Mouse (Mus musculus): ENCODE measurements around the gene Arhgap44. TPM values are rescaled to one million over a fixed set of nuclear protein-coding genes. Genes with fewer than 3 reads are reported as not detected.

Gene Arhgap44
- polyA plus RNA-seq, 1 experiment: 82.9 TPM

GRCm38 (mm10) chr11:65111651-65112050 is 51.1 kb downstream of the Arhgap44 start:
- Histone ChIP-seq H3K27ac (ENCODE audit: insufficient read depth, low read length) (no peak overlapping the region), H3K27me3 (ENCODE audit: control insufficient read depth, insufficient read depth, low read length) (no peaks in the 10 kb centered on the region), H3K4me3 (replicated peaks; ENCODE audit: insufficient read depth, low read depth, low read length) (no peak overlapping the region), H3K4me1 (ENCODE audit: control insufficient read depth, insufficient read depth, low read length) (peaks cover 35% of the 10 kb centered on the region)
- WGBS: 32% methylated on average over 5 of the region's 5 CpGs
- TF ChIP-seq CTCF (IDR thresholded peaks at IDR 0.05; ENCODE audit: borderline replicate concordance, insufficient read depth, low read depth, low read length) (no peak), POLR2A (IDR thresholded peaks at IDR 0.05; ENCODE audit: borderline replicate concordance, insufficient read depth, low read length) (no peak)
- peak in 1 of 2 experiments; percentile 63 for DNase-seq

DNA sequence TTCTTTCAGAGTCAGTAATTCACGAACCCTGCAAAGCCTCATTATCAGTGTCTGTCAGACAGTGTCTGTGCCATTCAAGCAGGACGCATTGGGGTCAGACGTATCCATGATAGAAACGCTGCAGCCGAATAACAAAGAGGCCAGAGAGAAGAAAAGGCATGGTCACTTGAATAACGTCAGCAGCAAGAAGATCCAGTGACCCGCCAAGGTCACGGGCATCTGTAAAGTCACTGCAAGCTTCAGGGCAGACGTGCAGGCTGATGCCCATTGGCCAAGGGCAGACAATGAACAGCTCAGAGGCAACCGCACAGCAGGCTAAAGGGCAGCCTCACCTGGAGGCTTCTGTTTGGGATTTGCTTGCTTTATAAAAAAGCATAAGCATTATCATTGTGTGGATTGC is 52.7 kb downstream of the Arhgap44 start:
- TF ChIP-seq CTCF (IDR thresholded peaks at IDR 0.05; ENCODE audit: borderline replicate concordance, insufficient read depth, low read depth, low read length) (no peak), POLR2A (IDR thresholded peaks at IDR 0.05; ENCODE audit: borderline replicate concordance, insufficient read depth, low read length) (no peak)
- no peak for DNase-seq
- Histone ChIP-seq H3K27ac (ENCODE audit: insufficient read depth, low read length) (no peak overlapping the region), H3K4me1 (ENCODE audit: control insufficient read depth, insufficient read depth, low read length) (peaks cover 39% of the 10 kb centered on the region), H3K4me3 (replicated peaks; ENCODE audit: insufficient read depth, low read depth, low read length) (no peak overlapping the region), H3K27me3 (ENCODE audit: control insufficient read depth, insufficient read depth, low read length) (no peaks in the 10 kb centered on the region)
- WGBS: 65% methylated on average over 10 of the region's 10 CpGs

GRCm38 (mm10) chr11:65107734-65108171 is 55.0 kb downstream of the Arhgap44 start:
- Histone ChIP-seq H3K27ac (ENCODE audit: insufficient read depth, low read length) (peak overlapping the region; percentile 41; the same call in 1 of the 2 replicates), H3K4me1 (ENCODE audit: control insufficient read depth, insufficient read depth, low read length) (peaks cover 55% of the 10 kb centered on the region), H3K4me3 (replicated peaks; ENCODE audit: insufficient read depth, low read depth, low read length) (no peak overlapping the region), H3K27me3 (ENCODE audit: control insufficient read depth, insufficient read depth, low read length) (no peaks in the 10 kb centered on the region)
- WGBS: 38% methylated on average over 5 of the region's 5 CpGs
- peak; percentile 62 to 64 for DNase-seq
- TF ChIP-seq CTCF (IDR thresholded peaks at IDR 0.05; ENCODE audit: borderline replicate concordance, insufficient read depth, low read depth, low read length) (peak; percentile 44; the same call in 1 of the 2 replicates), POLR2A (IDR thresholded peaks at IDR 0.05; ENCODE audit: borderline replicate concordance, insufficient read depth, low read length) (no peak)

- H3K27ac ChIP-seq (ENCODE audit: insufficient read depth, low read length): no peak overlapping the region; the same call in 1 of the 2 replicates
- TF ChIP-seq POLR2A (IDR thresholded peaks at IDR 0.05; ENCODE audit: borderline replicate concordance, insufficient read depth, low read length) (no peak), CTCF (IDR thresholded peaks at IDR 0.05; ENCODE audit: borderline replicate concordance, insufficient read depth, low read depth, low read length) (no peak)
- H3K4me1 ChIP-seq (ENCODE audit: control insufficient read depth, insufficient read depth, low read length): peaks cover 56% of the 10 kb centered on the region
- no peak overlapping the region for H3K4me3 ChIP-seq (replicated peaks; ENCODE audit: insufficient read depth, low read depth, low read length)
- no peaks in the 10 kb centered on the region for H3K27me3 ChIP-seq (ENCODE audit: control insufficient read depth, insufficient read depth, low read length)
- WGBS: 82% methylated on average over 4 of the region's 4 CpGs
- DNase-seq: no peak
Observed at GRCm38 (mm10) chr11:65107151-65107550, 55.6 kb downstream of the Arhgap44 start.

- TF ChIP-seq POLR2A (IDR thresholded peaks at IDR 0.05; ENCODE audit: borderline replicate concordance, insufficient read depth, low read length): no peak
- TF ChIP-seq CTCF (IDR thresholded peaks at IDR 0.05; ENCODE audit: borderline replicate concordance, insufficient read depth, low read depth, low read length): no peak
- H3K27me3 ChIP-seq (ENCODE audit: control insufficient read depth, insufficient read depth, low read length): no peaks in the 10 kb centered on the region
- H3K27ac ChIP-seq (ENCODE audit: insufficient read depth, low read length): peak overlapping the region; percentile 64
- H3K4me1 ChIP-seq (ENCODE audit: control insufficient read depth, insufficient read depth, low read length): peaks cover 67% of the 10 kb centered on the region
- WGBS: 10% methylated on average over 3 of the region's 3 CpGs
- DNase-seq: peak; percentile 86 to 92
- no peak overlapping the region for H3K4me3 ChIP-seq (replicated peaks; ENCODE audit: insufficient read depth, low read depth, low read length)
Observed at GRCm38 (mm10) chr11:65104076-65104475, 58.7 kb downstream of the Arhgap44 start.

DNA sequence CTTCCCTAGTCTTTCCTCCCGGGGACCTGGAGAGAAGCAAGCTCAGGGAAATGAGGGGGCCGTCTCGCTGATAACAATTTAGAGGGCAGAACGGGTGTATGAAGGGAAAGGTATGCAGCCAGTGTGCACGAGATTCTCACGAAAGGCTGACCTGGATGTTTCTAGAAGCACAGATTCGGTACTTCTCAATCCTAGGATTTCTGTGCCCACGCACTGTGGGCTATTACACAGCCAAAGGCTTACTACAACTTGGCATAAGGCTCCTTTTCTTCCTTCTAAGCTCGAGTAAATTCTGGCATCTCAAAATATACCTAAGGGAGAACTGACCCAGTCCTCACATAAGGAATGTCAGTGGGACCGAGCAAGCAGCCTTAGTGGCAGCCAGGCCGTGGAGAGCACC is 61.6 kb downstream of the Arhgap44 start:
- H3K27me3 ChIP-seq (ENCODE audit: control insufficient read depth, insufficient read depth, low read length): no peaks in the 10 kb centered on the region
- peaks cover 56% of the 10 kb centered on the region for H3K4me1 ChIP-seq (ENCODE audit: control insufficient read depth, insufficient read depth, low read length)
- 24% methylated on average over 11 of the region's 11 CpGs for WGBS
- no peak overlapping the region for H3K4me3 ChIP-seq (replicated peaks; ENCODE audit: insufficient read depth, low read depth, low read length)
- peak overlapping the region; percentile 33; the same call in 1 of the 2 replicates for H3K27ac ChIP-seq (ENCODE audit: insufficient read depth, low read length)
- peak; percentile 24 to 29 for DNase-seq
- TF ChIP-seq POLR2A (IDR thresholded peaks at IDR 0.05; ENCODE audit: borderline replicate concordance, insufficient read depth, low read length) (no peak), CTCF (IDR thresholded peaks at IDR 0.05; ENCODE audit: borderline replicate concordance, insufficient read depth, low read depth, low read length) (no peak)

GRCm38 (mm10) chr11:65100031-65100430 is 62.7 kb downstream of the Arhgap44 start:
- no peak overlapping the region for H3K27ac ChIP-seq (ENCODE audit: insufficient read depth, low read length)
- H3K4me3 ChIP-seq (replicated peaks; ENCODE audit: insufficient read depth, low read depth, low read length): no peak overlapping the region
- H3K27me3 ChIP-seq (ENCODE audit: control insufficient read depth, insufficient read depth, low read length): no peaks in the 10 kb centered on the region
- 89% methylated on average over 8 of the region's 8 CpGs for WGBS
- DNase-seq: peak in 1 of 2 experiments; percentile 13
- H3K4me1 ChIP-seq (ENCODE audit: control insufficient read depth, insufficient read depth, low read length): peaks cover 50% of the 10 kb centered on the region
- TF ChIP-seq CTCF (IDR thresholded peaks at IDR 0.05; ENCODE audit: borderline replicate concordance, insufficient read depth, low read depth, low read length): no peak
- no peak for TF ChIP-seq POLR2A (IDR thresholded peaks at IDR 0.05; ENCODE audit: borderline replicate concordance, insufficient read depth, low read length)

GRCm38 (mm10) chr11:65097526-65098070 is 65.2 kb downstream of the Arhgap44 start:
- Histone ChIP-seq H3K27ac (ENCODE audit: insufficient read depth, low read length) (no peak overlapping the region), H3K4me1 (ENCODE audit: control insufficient read depth, insufficient read depth, low read length) (peaks cover 33% of the 10 kb centered on the region), H3K4me3 (replicated peaks; ENCODE audit: insufficient read depth, low read depth, low read length) (no peak overlapping the region), H3K27me3 (ENCODE audit: control insufficient read depth, insufficient read depth, low read length) (no peaks in the 10 kb centered on the region)
- WGBS: 81% methylated on average over 4 of the region's 4 CpGs
- DNase-seq: no peak
- TF ChIP-seq POLR2A (IDR thresholded peaks at IDR 0.05; ENCODE audit: borderline replicate concordance, insufficient read depth, low read length) (no peak), CTCF (IDR thresholded peaks at IDR 0.05; ENCODE audit: borderline replicate concordance, insufficient read depth, low read depth, low read length) (no peak)
